Mouse (Mus musculus): Measurements from ENCODE around the gene Thoc6.

DNA sequence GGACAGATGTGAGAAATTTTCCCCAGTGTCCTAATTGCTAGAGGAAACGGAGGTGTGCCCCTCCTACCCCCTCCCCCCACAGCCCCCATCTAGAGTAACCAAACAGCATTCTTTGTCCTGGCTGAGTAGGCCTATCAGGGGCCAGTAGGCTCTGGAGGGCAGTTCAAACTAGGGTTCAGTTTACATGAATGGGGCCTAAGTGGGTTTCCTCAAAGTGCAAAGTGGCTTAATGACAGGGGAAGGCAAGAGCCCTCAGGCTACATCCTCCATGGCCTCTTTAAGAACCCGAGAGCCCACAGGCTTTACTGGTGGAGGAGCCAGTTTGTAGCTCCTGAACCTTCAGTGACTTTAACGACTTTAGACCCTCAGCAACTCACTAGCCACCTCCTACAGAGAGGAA lies 22.1 kb upstream of the Thoc6 start:
- TF ChIP-seq CTCF (IDR thresholded peaks at IDR 0.05; ENCODE audit: extremely low read depth, insufficient read length, insufficient replicate concordance, low read depth, low read length): no peak
- TF ChIP-seq POLR2A (IDR thresholded peaks at IDR 0.05; ENCODE audit: low read depth, low read length): no peak
